Mouse (Mus musculus) lung, adult 2 months (tissue): ENCODE measurements around the gene Ccl25.

ENCODE experiments used
- CTCF ChIP-seq: fragments of 200-500 bp; IDR thresholded peaks from 2 replicates; pipeline ENCODE4 v1.5.1; 2011; ENCODE audit warnings: mild to moderate bottlenecking, low read length, control low read depth; ENCODE audit not compliant: insufficient read depth
- POLR2A ChIP-seq: fragments of 200-500 bp; IDR thresholded peaks from 2 replicates; pipeline ENCODE4 v1.6.1; 2011; ENCODE audit warnings: low read depth, mild to moderate bottlenecking, control low read depth, low read length, borderline replicate concordance; ENCODE audit errors: extremely low read depth

DNA sequence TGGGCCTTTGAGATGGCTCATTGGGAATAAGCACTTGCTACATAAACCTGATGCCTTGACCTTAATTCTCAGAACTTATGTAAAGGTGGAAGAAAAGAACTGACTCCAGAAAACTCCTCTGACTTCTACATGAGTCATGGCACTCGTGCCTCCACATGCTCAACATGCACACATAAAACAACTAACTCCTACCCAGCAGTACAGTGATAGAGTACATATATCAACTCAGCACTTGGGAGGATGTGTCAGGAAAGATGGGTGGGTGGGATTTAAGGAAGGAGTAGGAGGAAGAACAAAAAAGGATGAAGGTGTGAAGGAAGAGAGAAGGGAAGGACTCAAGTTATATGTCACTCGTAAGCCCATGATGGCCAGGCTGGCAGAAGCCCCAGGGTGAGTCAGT lies 76.4 kb downstream of the Ccl25 start:
- TF ChIP-seq POLR2A (no peak), CTCF (no peak)
